Mouse (Mus musculus) kidney, postnatal 25 days (tissue): ENCODE data around the gene Parp3.

Experiments
- DNase-seq, 2 experiments: peaks; one replicate each; pipeline ENCODE4 v3.0.0; 2021; ENCODE audit warnings: mixed read lengths in 2 of 2

The Parp3 gene

DNA sequence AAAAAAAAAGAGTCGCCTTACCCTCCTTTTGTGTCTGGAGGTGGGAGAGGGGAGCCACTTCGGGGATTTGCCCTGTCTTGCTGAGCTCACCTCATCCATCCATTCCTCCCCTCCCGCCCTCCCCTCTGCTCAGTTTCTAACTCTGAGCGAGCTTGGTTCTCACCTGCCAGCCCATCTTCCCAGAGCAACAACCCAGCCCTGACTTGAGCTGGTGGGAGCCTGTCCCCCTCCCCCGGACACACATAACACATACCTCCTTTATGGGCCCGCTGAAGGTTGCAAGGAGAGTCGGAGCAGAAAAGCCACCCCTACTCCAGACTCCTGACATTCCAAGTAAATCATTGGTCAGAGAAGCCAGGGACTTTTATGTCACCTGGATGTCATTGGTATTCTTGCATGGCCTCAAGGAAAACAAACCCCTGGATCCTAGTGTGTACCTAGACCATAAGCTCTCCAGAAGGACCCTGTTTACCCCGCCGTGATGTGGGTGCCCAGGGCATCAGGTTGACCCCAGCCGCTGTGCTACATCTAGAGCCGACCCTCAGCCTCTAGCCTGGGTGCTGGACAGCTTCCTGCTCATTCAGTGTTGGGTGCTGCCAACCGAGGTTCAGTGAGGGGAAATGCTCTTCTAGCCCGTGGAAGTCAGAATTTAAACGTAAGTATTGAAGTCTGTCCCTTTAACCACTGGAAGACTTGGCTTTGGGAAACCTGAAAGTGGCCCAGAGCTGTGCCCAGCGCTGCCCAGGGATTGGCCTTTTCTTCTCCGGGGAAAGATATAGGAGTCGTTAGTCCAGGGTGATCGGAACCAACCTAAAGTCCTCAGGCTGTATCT is 55.5 kb downstream of the Parp3 start:
- no peak for DNase-seq

DNA sequence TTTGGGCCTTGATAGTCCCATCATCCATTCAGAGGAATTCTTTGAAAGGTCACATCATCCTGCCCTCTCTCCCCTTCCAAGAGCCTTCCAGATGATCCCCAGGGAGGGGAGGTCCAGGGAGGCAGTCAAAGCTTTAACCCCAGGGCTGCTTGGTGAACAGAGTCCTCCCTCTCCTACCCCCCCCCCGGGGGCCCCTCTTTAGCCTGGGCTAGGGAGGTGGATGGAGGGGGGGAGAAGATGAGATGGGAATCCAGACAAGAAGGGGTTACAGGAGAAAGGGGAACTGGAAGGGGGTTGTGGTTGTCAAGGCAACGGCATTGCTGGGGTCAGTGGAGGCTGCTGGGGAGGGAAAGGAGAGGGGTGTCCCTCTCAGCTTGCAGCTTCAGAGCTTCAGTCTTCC is 56.1 kb downstream of the Parp3 start:
- no peak for DNase-seq
